Mouse (Mus musculus) liver, adult (tissue): ENCODE results near the gene Eif4b.
A peak's percentile ranks its signal among the peaks of the same experiment; 100 is the strongest.

Source experiments
- GATA4 ChIP-seq: IDR thresholded peaks from 2 replicates; pipeline ENCODE4 v1.6.1; 2014; ENCODE audit warnings: mild to moderate bottlenecking, low read length; ENCODE audit not compliant: insufficient replicate concordance

The Eif4b gene

GRCm38 (mm10) chr15:102073559-102074069, at the start of gene Eif4b:
Gene Eif4b, plus strand, starts transcription at chr15:102073773.
- peak; percentile 47; the same call in 1 of the 2 replicates for TF ChIP-seq GATA4

- no peak for TF ChIP-seq GATA4
Observed at GRCm38 (mm10) chr15:102023888-102024287, 49.7 kb upstream of the Eif4b start.

- TF ChIP-seq GATA4 = peak; percentile 74; the same call in 1 of the 2 replicates
Observed at GRCm38 (mm10) chr15:102025136-102025872, 48.3 kb upstream of the Eif4b start.

GRCm38 (mm10) chr15:102026430-102026829, 47.1 kb upstream of the Eif4b start:
- TF ChIP-seq GATA4 = 0 out of 2 replicates have a peak, but pooled peaks have one; percentile 43

GRCm38 (mm10) chr15:102028040-102028439, 45.5 kb upstream of the Eif4b start, which contains the start of gene Krt18:
Gene Krt18, plus strand, starts transcription at chr15:102028180.
- TF ChIP-seq GATA4 = no peak

- no peak for TF ChIP-seq GATA4
Observed at GRCm38 (mm10) chr15:102034121-102035053, 39.2 kb upstream of the Eif4b start.

- TF ChIP-seq GATA4 = no peak
Observed at GRCm38 (mm10) chr15:102040277-102040676, 33.3 kb upstream of the Eif4b start.

GRCm38 (mm10) chr15:102041951-102042350, 31.6 kb upstream of the Eif4b start:
- no peak for TF ChIP-seq GATA4

GRCm38 (mm10) chr15:102044745-102045144, 28.8 kb upstream of the Eif4b start:
- TF ChIP-seq GATA4 = no peak

- TF ChIP-seq GATA4 = no peak
Observed at GRCm38 (mm10) chr15:102045691-102046090, 27.9 kb upstream of the Eif4b start.

- TF ChIP-seq GATA4 = no peak
Observed at GRCm38 (mm10) chr15:102048006-102048405, 25.6 kb upstream of the Eif4b start.

- no peak for TF ChIP-seq GATA4
Observed at GRCm38 (mm10) chr15:102049871-102050270, 23.7 kb upstream of the Eif4b start.

- no peak for TF ChIP-seq GATA4
Observed at GRCm38 (mm10) chr15:102051920-102052683, 21.5 kb upstream of the Eif4b start.

GRCm38 (mm10) chr15:102056495-102057174, 16.9 kb upstream of the Eif4b start:
- no peak for TF ChIP-seq GATA4
